Mouse (Mus musculus): ENCODE data around the gene Galnt13.

DNA sequence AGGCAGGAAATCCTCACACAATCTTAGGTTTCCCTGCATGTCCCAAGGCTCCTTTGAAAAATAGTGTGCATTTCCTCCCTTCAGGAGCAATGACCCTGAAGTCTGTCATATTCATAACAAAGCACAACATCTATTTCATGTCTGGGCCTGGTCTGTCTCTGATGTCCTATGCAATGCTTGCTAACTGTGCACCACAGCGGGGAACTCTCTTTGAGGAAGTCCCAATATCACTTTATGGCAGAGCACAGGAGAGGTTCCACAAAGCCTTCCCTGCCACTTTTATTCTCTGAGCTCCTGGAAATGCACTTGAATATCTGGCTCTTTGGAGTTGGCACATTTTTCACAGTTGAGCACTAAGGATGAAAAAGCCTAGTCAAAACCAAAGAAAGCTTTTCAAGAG, 547.7 kb downstream of the Galnt13 start:
- no peak for TF ChIP-seq POLR2A (IDR thresholded peaks at IDR 0.05; ENCODE audit: insufficient read depth, low read length)
- TF ChIP-seq CTCF (IDR thresholded peaks at IDR 0.05; ENCODE audit: low read depth, low read length) = no peak
- no peak for TF ChIP-seq EP300 (IDR thresholded peaks at IDR 0.05; ENCODE audit: insufficient read depth, low read depth, low read length)
